Mouse (Mus musculus) thymus, adult 18-20 months (tissue): ENCODE results near the gene Ddb2.
A peak's percentile ranks its signal among the peaks of the same experiment; 100 is the strongest.

Experiments used
- DNase-seq, 2 experiments: peaks; one replicate each; pipeline ENCODE4 v3.0.0; 2022; ENCODE audit warnings: mixed read lengths in 2 of 2

The Ddb2 gene

GRCm38 (mm10) chr2:91183711-91184405 lies 52.9 kb downstream of the Ddb2 start, which contains the start of gene Madd:
Gene Madd (minus strand): TSS chr2:91183837.
- DNase-seq: peak; percentile 62 to 75

GRCm38 (mm10) chr2:91183148-91183513 lies 53.7 kb downstream of the Ddb2 start:
- DNase-seq: peak; percentile 98 to 99

DNA sequence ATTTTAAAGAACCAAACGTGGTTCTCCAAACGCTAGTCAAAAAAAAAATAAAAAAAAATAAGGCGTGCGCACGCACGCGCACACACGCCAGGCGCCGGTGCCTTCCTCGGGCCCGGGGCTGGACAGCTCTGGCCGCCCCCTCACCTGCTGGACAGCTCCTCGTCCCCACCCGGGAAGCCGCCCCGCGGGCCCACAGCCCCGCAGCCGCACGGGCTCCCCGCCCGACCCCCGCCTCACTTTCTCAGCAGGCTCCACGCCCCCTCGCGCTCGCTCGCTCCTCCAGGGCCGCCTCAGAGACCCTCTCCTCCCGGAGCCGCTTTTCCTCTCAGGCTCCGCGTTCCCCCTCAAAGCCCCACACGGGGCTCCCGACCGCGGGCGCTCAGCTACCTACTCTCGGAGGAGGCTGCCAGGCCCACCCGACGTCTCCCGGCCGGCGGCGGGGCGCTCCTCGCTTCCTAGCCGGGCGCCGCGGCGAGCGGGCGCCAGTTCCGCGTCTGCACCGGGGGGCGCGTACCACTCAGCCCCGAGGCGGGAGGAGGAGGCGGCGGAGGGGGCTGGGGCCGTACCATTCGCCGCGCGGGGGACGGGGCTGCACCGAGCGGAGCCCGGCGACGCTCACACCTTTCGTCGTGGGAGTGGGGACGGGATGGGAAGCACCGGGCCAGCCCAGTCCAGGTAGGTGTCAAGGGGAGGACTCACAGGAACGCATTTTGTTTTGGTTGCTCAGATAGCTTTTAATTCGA lies 54.2 kb downstream of the Ddb2 start:
- peak; percentile 86 for DNase-seq

GRCm38 (mm10) chr2:91182016-91182404 lies 54.8 kb downstream of the Ddb2 start:
- DNase-seq: peak in 1 of 2 experiments; percentile 26

- DNase-seq: no peak
Measured at GRCm38 (mm10) chr2:91180706-91181105, 56.1 kb downstream of the Ddb2 start.

- no peak for DNase-seq
Measured at GRCm38 (mm10) chr2:91179825-91180224, 57.0 kb downstream of the Ddb2 start.

DNA sequence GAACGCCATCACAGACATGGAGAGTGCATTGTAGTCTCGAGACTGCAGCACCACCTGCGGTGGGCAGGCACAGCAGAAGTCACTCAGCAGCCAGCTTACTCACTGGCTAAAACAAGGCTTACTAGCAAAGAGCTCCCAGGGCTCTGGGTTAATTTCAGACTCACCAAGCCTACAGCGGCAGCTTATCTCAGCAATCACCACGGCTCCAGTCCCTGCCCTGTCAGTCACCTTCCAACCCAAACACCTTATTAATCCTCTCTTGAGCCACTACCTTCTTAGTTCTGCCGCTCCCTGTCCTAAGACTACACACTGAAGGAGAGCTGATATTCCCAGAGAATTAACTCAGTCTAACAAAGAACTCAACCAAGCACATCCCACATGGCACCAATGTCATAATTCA lies 60.5 kb downstream of the Ddb2 start:
- DNase-seq: no peak

- DNase-seq: no peak
Measured at GRCm38 (mm10) chr2:91175490-91175889, 61.3 kb downstream of the Ddb2 start.

DNA sequence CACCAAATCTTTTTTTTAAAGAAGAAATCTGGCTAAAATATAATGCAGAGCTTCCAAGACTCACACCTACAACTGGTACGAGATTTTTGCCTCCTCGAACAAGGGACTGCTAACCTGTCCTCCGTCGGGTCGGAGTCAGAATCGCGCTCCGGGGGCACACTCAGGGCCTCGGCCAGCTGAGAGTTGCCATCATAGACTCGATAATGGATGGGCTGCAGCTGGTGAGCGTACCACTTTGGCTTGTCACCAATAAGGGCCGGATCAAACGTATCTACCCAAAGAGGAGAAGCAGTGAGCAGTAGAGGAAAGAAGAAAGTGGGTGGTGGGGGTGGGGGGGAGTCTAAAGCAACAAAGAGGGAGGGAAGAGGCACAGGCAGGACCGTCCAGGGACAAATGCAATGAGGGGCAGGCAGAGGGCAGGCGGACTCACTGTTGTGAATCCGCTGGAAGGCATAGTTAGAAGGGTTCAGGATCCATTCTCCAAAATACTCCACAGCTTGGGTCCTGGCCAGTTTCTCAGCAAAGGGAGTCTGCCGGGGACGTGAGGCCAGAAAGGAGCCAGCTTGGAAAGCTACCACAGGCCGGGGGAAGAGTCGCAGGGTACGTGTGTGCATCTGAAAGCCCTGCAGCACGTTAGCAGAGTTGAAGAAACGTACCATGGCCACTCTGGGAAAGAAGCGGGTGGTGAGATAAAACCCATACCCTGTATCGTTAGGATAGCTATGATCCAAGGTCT lies 67.0 kb downstream of the Ddb2 start:
- no peak for DNase-seq

- DNase-seq: no peak
Measured at GRCm38 (mm10) chr2:91167629-91168028, 69.2 kb downstream of the Ddb2 start.

- no peak for DNase-seq
Measured at GRCm38 (mm10) chr2:91164991-91165390, 71.8 kb downstream of the Ddb2 start.

GRCm38 (mm10) chr2:91163532-91163931 lies 73.2 kb downstream of the Ddb2 start:
- DNase-seq: no peak

DNA sequence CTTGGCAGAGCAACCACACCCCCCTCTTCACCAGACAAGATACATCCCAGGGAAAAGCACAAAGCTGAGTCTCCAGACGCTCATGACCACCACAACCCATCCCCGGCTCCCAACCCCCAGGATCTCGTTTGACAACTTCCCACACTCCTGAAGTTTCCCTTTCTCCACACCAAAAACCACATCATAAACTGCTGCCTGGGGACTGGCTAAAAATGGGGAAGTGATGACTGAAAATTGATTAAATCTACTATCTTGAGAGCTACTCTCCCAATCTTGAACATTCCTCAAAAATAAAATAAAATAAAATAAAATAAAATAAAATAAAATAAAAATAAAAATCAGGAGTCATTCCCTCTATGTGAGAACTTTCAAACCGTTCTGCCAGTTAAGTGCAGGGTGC lies 73.8 kb downstream of the Ddb2 start:
- DNase-seq: no peak
